Mouse (Mus musculus) B cell, adult 2 months (primary cell): Measurements from ENCODE around the gene Etl4.
"Not testable (repeated sequence)": the region's sequence is repeated elsewhere in the genome, so short reads cannot be mapped to it uniquely, and the experiment has no call there.

Experiments
- DNase-seq, 2 experiments: peaks; one replicate each; pipeline ENCODE4 v3.0.0; 2022

Gene Etl4

DNA sequence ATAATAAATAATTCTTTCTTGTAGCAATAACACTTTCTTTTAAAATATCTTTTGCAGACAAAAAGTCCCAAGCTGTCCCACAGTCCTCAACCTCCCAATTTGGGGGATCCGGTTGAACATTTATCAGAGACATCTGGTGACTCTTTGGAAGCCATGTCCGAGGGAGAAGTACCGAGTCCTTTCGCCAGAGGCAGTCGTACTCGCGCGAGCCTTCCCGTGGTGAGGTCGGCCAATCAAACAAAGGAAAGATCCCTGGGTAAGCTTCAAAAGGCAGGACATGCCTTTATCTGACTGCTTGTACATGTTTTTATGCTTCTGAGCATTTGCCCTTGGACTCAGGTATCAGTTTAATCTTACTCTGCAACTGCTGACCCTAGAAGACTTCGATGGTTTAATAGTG lies 752.3 kb downstream of the Etl4 start:
- no peak for DNase-seq

DNA sequence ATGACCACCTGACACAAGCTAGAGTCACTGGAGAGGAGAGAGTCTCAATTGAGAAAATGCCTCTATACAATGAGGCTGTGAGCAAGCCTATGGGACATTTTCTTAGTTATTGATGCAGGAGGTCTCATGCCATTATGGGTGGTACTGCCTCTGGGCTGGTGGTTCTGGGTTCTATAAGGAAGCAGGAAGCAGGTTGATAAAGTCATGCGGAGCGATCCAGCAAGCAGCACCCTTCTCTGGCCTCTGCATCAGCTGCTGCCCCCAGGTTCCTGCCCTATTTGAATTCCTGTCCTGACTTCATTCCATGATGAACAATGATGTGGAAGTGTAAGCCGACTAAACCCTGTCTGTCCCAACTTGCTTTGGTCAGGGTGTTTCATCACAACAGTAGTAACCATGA lies 753.1 kb downstream of the Etl4 start:
- DNase-seq = no peak

DNA sequence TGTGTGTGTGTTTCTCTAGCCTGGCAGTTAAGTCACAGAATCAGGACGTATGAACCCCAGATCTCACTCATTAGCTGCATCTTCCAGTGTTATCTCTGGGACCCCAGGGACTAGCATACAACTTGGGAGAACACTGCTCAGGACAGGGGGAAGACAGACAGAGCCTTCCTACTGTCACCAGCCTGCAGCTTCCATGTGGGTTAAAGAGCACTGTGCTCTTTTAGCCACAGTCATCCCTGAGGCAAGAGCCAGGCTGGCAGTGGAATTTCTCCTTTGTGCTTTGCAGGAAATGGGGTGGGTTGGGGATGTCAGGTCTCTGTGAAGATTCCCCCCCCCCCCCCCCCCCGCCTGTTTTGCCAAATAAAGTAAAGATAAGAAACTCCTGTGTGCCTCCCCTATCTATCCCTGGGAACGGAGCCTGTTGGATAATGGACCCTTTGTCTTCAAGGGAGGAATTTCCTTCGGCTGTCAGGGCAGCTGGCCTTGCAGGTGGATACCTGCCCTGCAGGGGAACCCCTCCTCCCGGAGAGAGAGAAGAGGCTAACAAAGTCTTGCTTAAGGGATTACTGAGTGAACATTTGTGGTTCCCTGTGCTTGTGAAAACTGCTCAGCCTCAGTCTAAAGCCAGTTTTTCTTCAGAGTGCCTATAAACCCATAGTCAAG lies 755.9 kb downstream of the Etl4 start:
- DNase-seq = no peak

DNA sequence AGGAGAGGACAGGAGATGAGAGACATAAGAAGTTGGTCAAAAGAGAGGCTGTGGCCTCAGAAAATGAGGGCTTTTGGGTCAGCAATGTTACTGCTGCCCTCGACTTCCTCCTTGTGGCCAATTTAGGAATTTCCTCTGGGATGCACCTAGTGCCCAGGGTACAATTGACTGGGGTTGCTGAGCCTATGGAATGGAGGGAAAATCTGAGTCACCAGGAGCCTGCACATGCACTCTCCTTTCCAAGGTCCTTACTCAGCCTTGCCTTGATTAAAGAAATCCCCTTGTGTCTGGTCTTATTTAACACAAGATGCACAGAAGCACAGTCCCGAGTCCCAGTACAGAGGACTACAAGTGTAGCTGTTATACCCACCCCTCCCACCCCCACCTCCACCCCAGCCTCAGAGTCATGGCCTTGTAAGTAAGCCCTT lies 756.5 kb downstream of the Etl4 start:
- DNase-seq = no peak

DNA sequence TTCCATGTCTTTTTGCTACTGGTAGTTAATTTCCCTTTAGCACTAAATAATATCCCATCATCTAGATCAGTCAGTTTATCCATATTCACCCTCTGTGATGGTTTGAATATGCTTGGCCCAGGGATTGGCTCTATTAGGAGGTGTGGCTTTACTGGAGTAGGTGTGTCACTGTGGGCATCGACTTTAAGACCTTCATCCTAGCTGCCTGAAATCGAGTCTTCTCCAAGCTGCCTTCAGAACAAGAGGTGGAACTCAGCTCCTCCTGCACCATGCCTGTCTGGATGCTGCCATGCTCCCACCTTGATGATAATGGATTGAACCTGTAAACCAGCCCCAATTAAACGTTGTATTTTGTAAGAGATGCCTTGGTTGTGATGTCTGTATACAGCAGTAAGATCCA lies 758.3 kb downstream of the Etl4 start:
- no peak for DNase-seq

DNA sequence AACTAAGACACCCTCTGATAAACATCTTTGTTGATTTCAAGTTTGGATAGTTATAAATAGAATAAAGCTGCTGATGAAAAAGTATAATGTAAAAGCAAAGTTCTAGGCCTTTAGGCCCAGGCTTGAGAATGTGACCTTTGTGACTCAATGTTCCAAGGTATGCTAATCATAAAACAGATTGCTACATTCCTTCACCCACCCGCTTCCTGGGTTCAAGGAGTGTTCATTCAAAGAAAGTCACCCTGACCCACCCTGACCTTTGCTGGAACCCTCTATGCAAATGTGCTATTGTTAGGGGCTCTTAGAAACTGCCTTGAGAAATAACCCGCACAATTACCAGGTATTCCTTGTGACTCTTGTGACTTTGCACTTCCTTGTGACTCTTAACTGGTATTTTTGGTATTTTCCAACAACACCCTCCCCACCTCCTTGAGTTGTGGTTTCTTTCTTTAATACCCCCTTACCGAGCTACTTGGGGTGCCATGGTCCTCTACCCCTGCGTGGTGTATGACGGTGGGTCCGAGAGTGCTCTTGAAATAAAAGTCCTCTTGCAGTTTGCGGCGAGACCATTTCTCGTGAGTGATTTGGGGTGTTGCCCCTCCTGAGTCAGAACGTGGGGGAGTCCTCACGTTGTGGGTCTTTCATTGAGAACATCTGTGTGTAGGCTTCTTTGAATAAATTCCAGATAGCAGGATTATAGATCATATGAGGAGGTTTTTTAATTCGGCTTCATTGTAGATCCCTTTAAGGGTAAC lies 758.9 kb downstream of the Etl4 start:
- not testable (repeated sequence) for DNase-seq

DNA sequence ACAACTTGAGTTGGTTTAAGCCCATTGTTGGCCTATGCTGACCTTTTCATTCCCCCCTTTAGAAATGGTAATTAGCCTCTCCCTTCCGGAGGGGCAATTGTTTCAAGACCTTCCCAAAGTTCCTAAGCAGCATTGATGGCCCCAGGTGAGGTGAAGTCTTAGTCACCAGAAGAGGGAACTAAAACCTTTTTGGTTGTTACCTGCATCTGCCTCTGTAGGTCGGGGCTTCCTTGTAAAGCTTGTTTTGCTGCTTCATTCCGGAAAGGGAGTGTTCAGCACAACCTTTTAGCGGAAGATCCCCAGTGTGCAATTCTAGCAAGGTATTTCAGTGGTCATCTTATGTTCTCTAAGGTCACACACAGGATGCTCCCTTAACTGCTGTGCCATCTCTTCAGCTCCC lies 759.8 kb downstream of the Etl4 start:
- DNase-seq = no peak

DNA sequence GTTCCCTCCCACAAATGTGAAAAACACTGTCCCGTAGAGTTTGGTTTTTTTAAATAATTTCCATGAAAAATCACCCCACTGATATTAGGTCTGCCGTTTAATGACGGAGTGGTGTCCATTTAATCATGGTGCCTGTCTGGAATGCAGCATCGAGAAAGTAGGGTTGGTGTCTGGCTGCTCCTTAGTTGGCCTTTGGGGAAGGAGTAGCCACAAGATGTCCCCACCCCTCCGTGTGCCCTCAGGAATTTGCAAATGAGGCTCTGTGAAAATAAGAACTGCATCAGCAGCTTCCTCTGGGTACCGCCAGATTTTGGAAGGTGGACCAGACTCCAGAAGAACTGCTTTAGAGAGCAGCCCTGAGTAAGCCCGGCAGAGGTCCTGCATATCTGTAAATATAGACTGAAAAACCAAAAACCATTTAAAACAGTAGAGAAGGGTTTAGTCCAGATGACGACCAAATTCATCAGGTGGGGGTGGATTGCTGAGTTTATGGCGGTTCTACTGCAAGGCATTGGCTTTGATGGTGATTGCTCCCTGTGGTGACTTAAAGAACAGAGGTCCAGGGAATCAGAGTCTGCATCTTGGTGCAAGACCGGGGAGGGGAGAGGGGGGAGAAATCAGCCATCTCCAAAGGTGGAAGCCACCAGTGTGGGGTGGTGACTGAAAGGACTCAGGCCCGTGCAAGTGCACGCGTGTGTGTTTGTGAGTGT lies 762.1 kb downstream of the Etl4 start:
- DNase-seq = no peak

DNA sequence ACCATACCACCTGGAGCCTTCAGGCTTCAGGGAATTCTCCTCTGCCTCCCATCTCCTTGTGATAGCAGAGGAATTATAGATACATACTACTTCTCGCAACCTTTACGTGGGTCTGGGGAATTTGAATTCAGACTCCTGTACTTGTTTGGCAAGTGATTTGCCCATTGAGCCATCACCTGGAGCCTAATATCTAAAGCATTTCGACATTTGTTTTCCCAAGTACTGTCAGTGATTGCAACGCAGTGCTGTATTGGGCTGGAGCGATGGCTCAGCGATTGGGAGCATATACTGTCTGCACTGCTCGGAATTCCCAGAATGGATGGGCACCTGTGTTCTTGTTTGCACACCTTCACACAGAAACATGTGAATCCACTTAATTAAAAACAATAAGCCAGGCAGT lies 762.7 kb downstream of the Etl4 start:
- no peak for DNase-seq

DNA sequence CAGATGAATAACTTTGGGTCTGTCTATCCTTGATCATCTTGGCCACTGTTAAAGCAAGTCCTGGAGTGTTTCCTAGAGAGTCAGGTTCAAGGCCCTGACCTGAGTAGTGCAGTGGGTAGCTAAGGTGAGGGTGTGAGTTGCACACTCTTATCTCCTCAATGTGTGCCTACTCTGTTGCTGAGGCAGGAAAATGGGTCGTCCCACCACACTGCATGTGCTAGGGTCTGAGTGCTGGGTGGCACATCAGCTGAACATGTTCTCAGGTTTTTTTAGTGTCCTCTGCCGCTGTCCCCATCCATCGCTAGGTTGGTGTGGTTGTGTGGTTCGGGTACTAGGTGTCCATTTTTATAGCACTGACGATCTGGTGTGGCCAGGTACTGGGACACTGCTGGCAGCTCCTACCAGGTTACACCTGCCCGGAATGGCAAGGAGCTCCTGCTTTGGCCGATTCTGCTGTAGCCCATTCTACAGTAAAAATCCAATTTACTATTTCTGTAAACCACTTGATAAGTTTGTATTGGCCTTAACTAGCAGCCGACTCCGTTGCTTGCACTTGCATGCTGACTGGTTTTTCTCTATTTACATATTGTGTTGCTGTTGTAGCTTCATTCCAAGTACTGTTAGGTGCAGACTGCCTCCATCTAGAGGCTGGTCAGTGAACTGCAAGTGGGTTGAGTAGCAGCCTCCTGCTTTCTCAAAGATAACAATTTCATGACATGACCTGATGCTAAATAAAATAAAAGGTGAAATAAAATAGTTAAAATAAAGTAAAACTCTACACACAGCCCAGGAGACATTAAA lies 763.4 kb downstream of the Etl4 start:
- DNase-seq = peak; percentile 2 to 3

DNA sequence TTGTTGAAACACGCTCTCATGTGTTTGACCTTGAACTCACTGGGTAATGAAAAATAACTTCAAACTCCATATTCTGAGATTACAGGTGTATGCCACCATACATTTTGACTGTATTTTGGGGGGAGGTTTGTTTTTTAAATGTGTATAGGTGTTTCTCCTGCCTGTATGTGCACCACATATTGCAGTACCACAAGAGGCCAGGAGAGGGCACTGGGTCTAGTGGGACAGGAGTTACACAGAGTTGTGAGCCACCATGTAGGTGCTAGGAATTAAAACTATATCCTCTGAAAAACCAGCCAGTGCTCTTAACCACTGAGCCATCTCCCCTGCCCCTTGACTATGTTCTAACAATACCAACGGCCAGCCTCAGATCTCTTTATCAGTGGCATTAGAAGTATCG lies 766.8 kb downstream of the Etl4 start:
- no peak for DNase-seq

DNA sequence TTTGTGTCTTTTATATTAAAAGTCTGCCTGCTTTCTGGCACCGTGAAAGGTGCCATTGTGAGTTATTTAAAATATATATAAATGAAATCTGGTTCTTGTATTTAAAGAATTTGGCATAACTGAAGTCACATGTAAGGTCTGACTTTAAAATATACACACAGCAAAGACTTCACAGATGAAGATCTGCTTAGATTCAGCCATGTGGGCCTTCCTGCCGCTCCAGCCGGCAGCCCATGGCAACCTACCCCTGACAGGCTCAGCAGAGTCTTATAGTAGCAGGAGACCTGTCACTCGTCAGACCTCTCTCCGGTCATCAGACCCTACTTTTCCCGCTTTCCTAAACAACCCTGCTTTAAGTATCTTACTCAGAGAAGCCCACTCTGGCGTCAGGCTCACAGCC lies 769.2 kb downstream of the Etl4 start:
- no peak for DNase-seq

DNA sequence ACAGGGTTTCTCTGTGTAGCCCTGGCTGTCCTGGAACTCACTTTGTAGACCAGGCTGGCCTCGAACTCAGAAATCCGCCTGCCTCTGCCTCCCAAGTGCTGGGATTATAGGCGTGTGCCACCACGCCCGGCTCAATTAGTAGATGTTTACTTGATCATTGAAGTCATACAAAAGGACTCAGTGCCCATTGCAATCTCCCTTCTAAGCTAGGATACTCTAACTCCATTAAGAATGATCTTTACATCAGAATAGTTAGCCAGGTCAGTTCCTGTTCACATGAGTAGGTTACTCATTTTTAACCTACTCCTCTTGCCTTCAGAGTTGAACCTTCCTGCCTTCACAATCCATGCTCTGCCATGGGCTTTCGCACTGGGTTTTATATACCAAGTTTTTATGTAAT lies 772.6 kb downstream of the Etl4 start:
- not testable (repeated sequence) for DNase-seq

DNA sequence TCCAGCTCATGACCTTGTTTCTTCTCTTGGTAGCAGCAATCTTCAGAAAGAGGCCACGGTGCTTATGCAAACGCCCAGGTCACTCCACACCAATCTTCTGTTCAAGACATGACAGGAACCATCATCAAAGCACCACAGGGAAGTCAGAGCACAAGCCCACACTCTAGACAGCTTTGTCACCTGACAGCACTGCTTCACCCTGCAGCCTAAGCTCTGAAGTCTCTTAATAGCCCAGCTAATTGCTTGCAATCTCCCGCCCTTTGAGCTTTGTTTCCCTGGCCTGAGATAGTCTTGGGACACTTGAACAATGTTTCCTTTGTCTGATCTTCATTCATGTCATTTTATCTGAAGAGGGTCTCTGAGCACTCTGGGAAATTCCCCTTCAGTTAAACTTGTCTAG lies 779.8 kb downstream of the Etl4 start:
- no peak for DNase-seq

DNA sequence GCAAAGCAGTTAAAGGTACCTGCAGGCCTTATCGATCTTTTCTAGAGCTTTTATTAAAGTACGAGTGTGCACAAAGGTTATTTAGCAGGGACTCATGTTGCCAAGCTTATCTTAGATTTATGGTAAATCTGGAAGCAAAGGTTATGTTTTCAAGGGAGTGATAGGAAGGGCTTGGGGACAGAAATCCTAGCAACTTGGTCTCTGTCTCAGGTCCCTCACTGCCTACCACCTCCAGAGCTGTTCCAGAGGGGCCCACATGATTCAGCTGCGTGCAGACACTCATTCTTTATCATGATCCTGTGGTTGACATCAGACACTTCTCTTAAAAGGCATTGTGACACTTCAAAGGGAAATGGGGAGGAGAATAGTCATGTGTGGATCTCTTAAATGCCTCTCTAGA lies 783.3 kb downstream of the Etl4 start:
- no peak for DNase-seq

DNA sequence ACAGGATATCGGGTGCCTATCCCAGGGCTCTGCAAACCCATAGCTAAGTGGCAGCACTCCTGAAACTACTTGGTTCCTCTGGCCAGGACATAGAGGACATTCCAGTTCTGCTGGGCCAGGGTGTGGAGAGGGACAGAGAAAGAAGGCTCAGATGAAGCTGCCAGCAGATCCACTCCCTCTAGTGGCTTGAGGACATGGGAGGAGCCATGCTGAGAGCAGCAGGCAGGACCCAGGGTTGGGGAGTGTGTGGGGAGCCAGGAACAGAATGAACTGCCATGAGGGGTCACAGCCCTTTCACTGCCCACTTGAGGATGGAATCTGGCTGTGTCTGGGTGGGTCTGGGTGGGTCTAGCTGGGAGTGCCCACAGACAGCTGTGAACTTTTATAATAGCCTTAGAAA lies 784.2 kb downstream of the Etl4 start:
- DNase-seq = no peak

DNA sequence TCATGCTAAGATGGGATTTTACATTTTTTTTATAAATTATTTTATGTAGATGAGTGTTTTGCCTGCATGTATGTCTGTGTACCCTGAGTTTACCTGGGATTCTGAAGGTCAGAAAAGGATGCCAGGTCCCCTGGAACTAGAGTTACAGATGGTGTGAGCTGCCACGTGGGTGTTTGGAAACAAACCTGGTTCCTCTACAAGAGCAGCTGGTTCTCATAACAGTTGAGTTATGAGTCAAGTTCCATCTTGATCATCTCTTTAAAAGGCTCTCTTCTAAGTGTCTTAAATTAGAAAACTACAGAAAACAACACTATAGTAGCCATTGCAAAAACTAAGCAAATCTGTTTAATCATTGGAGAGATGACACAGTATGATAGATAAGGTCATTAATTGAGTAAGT lies 788.1 kb downstream of the Etl4 start:
- DNase-seq = no peak

DNA sequence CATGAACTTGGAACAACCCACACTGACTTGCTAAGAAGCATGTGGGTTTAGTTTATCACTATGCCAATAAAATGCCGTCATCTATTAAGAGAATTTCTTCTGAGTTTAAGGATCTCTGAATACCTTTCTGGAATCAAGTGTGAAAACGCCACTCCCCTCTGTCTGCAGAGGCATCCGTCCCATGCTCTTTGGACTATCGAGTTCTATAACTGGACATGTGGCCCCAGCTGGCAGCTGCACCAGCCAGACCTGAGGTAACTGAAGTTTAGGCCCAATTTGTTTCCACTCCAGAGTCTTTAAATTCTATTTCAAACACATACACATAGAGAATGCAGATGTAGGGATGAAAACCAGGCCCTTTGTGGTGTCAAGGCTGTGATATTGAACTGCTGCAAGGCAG lies 795.5 kb downstream of the Etl4 start:
- DNase-seq = no peak

DNA sequence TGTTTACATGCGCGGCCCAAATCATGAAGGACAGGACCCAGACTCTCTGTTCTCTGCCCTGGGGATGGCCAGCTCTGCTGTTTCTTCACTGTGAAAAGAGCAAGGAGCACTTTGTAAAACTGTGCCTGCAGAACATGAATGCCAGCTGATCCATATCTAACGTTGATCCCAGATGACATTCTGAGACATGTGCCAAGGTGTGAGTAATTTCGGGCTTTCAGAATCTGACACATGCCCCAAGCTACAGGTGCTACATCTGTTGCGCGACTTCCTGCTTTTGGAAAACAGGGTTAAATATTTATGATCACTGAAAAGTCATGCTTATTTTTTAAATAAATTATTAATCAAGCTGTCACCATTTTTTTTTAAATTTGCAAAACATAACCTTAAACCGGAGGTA lies 801.0 kb downstream of the Etl4 start:
- DNase-seq = no peak

DNA sequence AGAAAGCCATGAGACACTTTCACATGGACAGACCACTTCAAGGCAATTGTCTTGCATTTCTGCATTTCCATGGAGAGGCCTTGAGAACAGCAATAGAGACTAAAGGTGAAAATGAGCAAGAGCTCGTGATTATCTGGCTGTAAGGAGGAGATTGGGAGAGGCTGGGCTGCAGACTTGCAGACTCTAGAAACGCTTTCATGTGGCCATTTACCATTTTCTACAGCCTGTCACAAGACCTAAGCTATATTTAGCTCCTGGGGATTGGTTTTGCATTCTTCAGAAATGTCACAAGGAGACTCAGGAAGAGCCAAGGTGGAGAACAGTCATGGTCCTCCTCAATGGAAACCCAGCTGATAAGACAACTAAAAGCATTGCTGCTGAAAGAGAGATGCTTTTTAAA lies 801.4 kb downstream of the Etl4 start:
- DNase-seq = no peak

DNA sequence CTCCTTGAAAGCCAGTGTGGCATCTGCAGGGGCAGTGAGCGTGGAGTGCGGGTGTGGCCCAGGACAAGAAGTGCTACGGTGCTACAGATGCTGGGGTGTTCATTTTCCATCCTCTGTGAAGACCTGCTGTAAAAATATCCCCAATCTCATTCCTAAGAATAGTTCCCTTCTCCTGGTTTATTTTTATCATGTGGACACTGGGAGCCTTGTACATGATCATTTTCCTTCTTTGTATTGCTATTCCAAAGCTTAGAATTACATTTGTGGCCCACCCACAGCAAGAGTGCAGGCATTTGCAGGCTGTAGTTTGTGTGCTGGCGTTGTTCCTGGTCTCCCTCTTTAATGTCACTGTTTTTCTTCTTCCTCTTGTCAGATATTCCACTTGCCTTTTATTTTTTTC lies 809.5 kb downstream of the Etl4 start:
- no peak for DNase-seq

DNA sequence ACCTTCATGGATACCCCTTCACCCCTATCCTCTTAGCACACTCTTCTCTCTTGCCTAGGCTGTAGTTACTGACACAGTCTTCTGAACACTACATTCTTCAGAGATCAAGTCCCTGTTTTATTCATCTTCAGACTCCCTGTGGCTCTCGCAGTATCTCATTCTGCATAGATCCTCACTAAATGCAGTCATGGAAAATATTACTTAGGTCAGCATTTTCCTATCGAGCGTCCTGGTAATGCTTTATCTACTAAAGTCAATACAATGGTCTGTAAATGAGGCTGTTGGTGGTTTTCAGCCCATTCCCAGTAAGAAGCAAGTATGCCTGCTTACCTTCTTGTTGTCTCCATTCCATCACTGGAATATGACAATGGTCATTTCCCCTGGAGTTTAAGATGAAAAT lies 811.5 kb downstream of the Etl4 start:
- no peak for DNase-seq
